Mouse (Mus musculus) liver, adult 2 months (tissue): ENCODE results near the gene 6430628N08Rik.

Experiments used
- CTCF ChIP-seq: fragments of 200-500 bp; IDR thresholded peaks from 2 replicates; pipeline ENCODE4 v1.5.1; 2011; ENCODE audit warnings: low read depth, low read length, control low read depth
- POLR2A ChIP-seq: fragments of 200-500 bp; IDR thresholded peaks from 2 replicates; pipeline ENCODE4 v1.6.1; 2011; ENCODE audit warnings: low read length, control low read depth; ENCODE audit not compliant: insufficient read depth; ENCODE audit errors: extremely low read depth

GRCm38 (mm10) chr4:115855100-115855499 is 35.4 kb upstream of the 6430628N08Rik start:
- TF ChIP-seq CTCF (no peak), POLR2A (no peak)
